Mouse (Mus musculus): Measurements from ENCODE around the gene Rgs4.

DNA sequence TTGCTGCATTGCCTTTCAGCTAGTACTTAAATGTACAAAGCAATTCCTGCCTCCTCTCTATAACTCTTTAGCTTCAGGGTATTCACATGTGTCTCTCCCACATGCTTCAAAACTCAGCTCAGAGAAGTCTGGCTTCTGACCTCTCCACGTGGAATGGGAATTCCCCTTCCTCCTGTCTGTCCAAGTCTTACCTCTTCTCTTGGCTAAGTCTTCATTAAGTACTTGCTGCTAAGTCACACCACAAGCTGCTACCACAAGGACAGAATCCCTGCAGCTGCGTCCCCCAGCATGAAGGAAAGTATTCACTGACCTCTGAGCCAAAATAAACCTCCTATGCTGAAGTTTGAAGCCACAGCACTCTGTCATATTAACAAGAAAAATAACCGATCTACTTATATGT is 21.1 kb downstream of the Rgs4 start:
- TF ChIP-seq POLR2A (IDR thresholded peaks at IDR 0.05; ENCODE audit: insufficient read depth, low read depth, low read length) (no peak), CTCF (IDR thresholded peaks at IDR 0.05) (no peak)

Measured in heart, adult 2 months (tissue).